Mouse (Mus musculus) liver, embryonic 12.5 days (tissue): ENCODE data around the gene Tmem60. TPM values are rescaled to one million over a fixed set of nuclear protein-coding genes. Genes with fewer than 3 reads are reported as not detected.

ENCODE experiments used
- ATAC-seq: fragments of 200-750 bp; cut with Nextera tagmentation; 2 replicates; pipeline ENCODE4 v1.8.0; 2017; ENCODE audit warnings: moderate number of reproducible peaks, mild to moderate bottlenecking, moderate library complexity
- H3K27ac ChIP-seq: fragments of 300-500 bp; sonication (generic); 2 replicates; pipeline ENCODE4 v1.5.1; 2016; ENCODE audit warnings: mild to moderate bottlenecking
- H3K27me3 ChIP-seq: fragments of 300-500 bp; sonication (generic); replicated peaks from 2 replicates; pipeline ENCODE4 v1.6.1; 2016; ENCODE audit warnings: mild to moderate bottlenecking, moderate library complexity
- H3K36me3 ChIP-seq: fragments of 300-500 bp; sonication (generic); 2 replicates; pipeline ENCODE4 v1.6.1; 2016; ENCODE audit warnings: mild to moderate bottlenecking, moderate library complexity
- H3K4me1 ChIP-seq: fragments of 300-500 bp; sonication (generic); 2 replicates; pipeline ENCODE4 v1.6.1; 2016
- H3K4me2 ChIP-seq: fragments of 300-500 bp; sonication (generic); 2 replicates; pipeline ENCODE4 v1.6.1; 2016; ENCODE audit warnings: mild to moderate bottlenecking, moderate library complexity
- H3K4me3 ChIP-seq: fragments of 300-500 bp; sonication (generic); 2 replicates; pipeline ENCODE4 v1.5.1; 2016; ENCODE audit warnings: mild to moderate bottlenecking, moderate library complexity
- H3K9ac ChIP-seq: fragments of 300-500 bp; sonication (generic); 2 replicates; pipeline ENCODE4 v1.6.1; 2016; ENCODE audit warnings: mild to moderate bottlenecking, moderate library complexity
- H3K9me3 ChIP-seq: fragments of 300-500 bp; sonication (generic); replicated peaks from 2 replicates; pipeline ENCODE4 v1.6.1; 2016; ENCODE audit warnings: mild to moderate bottlenecking, moderate library complexity
- WGBS: fragments of 180-500 bp; shearing (Covaris S2); methylation state at CpG from one replicate; pipeline ENCODE4 v1.1.7; 2016; ENCODE audit not compliant: insufficient replicate concordance; 5-methylcytosine and 5-hydroxymethylcytosine counted together
- polyA plus RNA-seq: library from polyadenylated mRNA; unstranded; fragments of >200 nt; fragmentation: Nextera tagmentation; extraction: Ambion mirVana; gene quantifications from 2 replicates; pipeline ENCODE4 v1.2.1, GENCODE M21; 2016

Tmem60 gene
- polyA plus RNA-seq, 1 experiment from 2014 or later: 38.2 TPM

DNA sequence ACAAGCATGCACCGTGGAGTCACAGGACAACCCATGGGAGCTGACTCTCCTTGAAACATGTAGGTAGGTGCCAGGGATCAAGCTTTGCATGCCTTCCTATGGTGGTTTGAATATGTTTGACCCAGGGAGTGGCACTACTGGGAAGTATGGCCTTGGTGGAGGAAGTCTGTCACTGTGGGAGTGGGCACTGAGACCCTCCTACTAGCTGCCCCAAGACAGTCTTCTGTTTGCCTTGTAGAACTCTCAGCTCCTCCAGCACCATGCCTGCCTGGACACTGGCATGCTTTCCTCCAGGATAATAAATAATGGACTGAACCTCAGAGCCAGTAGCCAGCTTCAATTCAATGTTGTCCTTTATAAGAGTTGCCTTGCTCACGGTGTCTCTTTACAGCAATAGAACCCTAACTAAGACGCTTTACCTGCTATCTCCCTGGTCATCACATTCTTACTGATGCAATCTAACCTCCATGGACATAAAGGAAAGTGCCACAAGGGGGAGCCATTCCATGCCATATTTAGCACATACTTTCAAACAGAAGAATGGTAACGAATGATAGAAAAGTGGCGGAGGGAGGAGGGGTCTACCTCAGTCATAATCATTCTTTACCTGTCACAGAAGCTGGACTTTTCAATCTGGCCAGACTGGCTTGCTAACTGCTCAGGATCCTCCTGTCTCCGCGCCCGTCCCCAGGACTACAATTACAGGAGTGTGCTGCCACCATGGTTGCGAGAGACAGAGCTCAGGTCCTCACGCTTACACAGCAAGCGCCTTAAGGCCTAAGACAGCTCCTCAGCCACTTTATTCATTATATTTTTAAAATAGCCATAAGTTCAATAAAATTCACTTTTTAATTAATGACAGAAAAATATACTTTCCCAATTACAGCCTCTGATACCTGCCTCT lies 31.6 kb downstream of the Tmem60 start:
- peak; percentile 42; the same call in 1 of the 2 replicates for ATAC-seq
- peaks cover 17% of the 10 kb centered on the region; the same call in 1 of the 2 replicates for H3K36me3 ChIP-seq
- no peak overlapping the region for H3K27ac ChIP-seq
- no peak overlapping the region for H3K4me3 ChIP-seq
- H3K9ac ChIP-seq: no peak overlapping the region
- no peaks in the 10 kb centered on the region for H3K9me3 ChIP-seq
- no peak overlapping the region for H3K4me2 ChIP-seq
- H3K4me1 ChIP-seq: peaks cover 8% of the 10 kb centered on the region
- H3K27me3 ChIP-seq: no peaks in the 10 kb centered on the region
- 79% methylated on average over 11 of the region's 11 CpGs for WGBS

DNA sequence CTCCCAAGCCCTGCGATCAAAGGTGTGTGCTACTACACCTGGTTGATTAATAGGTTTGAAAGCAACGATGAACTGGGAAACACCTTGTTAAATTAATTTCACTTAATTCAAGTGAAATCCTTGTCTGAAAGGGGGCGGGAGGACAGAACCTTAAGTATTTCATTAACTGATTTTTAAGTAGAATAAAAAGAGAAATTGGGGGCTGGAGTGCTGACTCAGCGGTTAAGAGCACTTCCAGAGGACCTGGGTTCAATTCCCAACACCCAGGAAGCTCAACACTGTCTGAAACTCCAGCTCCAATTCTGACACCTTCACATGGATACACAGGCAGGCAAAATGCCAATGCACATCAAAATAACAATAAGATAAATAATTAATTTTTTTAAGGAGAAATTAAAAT lies 37.0 kb downstream of the Tmem60 start:
- ATAC-seq: no peak
- no peaks in the 10 kb centered on the region for H3K9me3 ChIP-seq
- WGBS: 89% methylated on average over 4 of the region's 4 CpGs
- no peak overlapping the region for H3K4me3 ChIP-seq
- no peak overlapping the region for H3K27ac ChIP-seq
- H3K4me2 ChIP-seq: no peak overlapping the region
- H3K9ac ChIP-seq: no peak overlapping the region
- H3K4me1 ChIP-seq: no peaks in the 10 kb centered on the region; the same call in 1 of the 2 replicates
- peaks cover 33% of the 10 kb centered on the region for H3K36me3 ChIP-seq
- H3K27me3 ChIP-seq: no peaks in the 10 kb centered on the region

DNA sequence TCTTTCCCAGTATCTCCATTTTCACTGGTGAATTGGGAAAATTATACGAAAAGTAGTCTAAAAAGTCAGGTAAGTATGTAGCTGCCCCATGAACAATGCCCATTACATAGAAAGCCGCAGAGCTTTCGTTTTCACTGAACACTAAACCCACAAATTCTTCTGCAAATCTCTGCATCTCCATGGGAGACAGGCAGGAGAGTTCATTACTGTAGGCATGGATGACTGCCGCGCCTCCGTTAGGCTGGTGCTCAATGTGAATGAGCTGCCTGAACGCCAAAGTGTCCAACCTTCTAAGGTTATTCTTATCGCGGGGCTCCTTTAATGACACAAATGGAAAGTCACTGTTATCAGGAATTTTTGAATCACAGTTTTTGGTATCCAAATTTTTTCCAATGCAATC lies 37.6 kb downstream of the Tmem60 start:
- Histone ChIP-seq H3K9me3 (no peaks in the 10 kb centered on the region), H3K4me3 (no peak overlapping the region), H3K27me3 (no peaks in the 10 kb centered on the region), H3K9ac (no peak overlapping the region), H3K27ac (no peak overlapping the region), H3K4me1 (no peaks in the 10 kb centered on the region; the same call in 1 of the 2 replicates), H3K4me2 (no peak overlapping the region), H3K36me3 (peaks cover 31% of the 10 kb centered on the region)
- WGBS: 91% methylated on average over 9 of the region's 9 CpGs
- no peak for ATAC-seq

DNA sequence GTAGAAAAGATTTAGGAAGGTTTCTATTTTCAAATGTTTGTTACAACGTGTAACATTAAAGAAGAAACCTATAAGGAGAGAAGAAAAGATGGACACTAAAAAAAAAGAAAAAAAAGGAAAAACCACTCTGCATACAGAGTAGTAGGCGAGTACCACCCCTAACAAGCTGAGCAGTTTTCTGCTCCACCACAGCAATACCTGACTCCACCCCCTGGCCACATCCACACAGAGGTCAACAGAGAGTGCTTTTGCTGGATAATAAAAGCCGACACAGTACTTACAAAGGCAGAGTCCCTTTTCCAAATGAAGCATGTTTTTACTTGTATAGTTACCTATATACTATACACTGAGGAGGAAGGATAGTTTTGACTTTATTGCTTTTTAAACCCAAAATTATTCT lies 42.6 kb downstream of the Tmem60 start:
- Histone ChIP-seq H3K36me3 (peaks cover 15% of the 10 kb centered on the region), H3K4me3 (no peak overlapping the region), H3K9me3 (no peaks in the 10 kb centered on the region), H3K4me1 (peaks cover 7% of the 10 kb centered on the region), H3K27ac (no peak overlapping the region), H3K9ac (no peak overlapping the region), H3K27me3 (no peaks in the 10 kb centered on the region), H3K4me2 (no peak overlapping the region)
- WGBS: 64% methylated on average over 3 of the region's 3 CpGs
- ATAC-seq: peak; percentile 58; the same call in 1 of the 2 replicates

GRCm38 (mm10) chr5:20925451-20925850 lies 43.5 kb downstream of the Tmem60 start:
- no peak for ATAC-seq
- H3K4me2 ChIP-seq: no peak overlapping the region
- H3K27me3 ChIP-seq: no peaks in the 10 kb centered on the region
- H3K36me3 ChIP-seq: peaks cover 12% of the 10 kb centered on the region
- WGBS: 69% methylated on average over 3 of the region's 3 CpGs
- no peak overlapping the region for H3K4me3 ChIP-seq
- H3K9ac ChIP-seq: no peak overlapping the region
- no peak overlapping the region for H3K27ac ChIP-seq
- H3K9me3 ChIP-seq: no peaks in the 10 kb centered on the region
- peaks cover 15% of the 10 kb centered on the region for H3K4me1 ChIP-seq

- no peaks in the 10 kb centered on the region for H3K27me3 ChIP-seq
- H3K4me3 ChIP-seq: no peak overlapping the region
- ATAC-seq: no peak
- peaks cover 2% of the 10 kb centered on the region; the same call in 1 of the 2 replicates for H3K36me3 ChIP-seq
- H3K27ac ChIP-seq: no peak overlapping the region
- peaks cover 49% of the 10 kb centered on the region for H3K4me1 ChIP-seq
- H3K4me2 ChIP-seq: no peak overlapping the region
- WGBS: 71% methylated on average over 6 of the region's 6 CpGs
- no peaks in the 10 kb centered on the region for H3K9me3 ChIP-seq
- no peak overlapping the region for H3K9ac ChIP-seq
Measured at GRCm38 (mm10) chr5:20929669-20930151, 47.7 kb downstream of the Tmem60 start.

DNA sequence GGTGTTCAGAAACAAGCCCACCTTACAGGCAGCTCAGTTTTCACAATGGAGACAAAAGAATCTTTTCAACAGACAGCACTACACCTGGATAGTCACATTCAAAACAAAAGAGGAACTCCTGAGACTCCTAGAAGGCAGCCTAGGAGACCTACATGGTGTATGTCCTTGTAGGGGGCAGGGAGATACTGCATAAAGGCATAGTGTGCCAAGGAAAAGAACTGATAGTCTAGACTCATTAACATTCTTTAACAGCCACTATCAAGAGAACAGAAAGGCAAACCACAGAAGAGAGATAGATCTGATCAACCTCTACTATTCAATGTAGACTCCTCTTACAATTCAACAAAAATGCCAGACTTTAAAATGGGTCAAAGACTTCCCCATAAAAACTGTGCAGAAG lies 48.4 kb downstream of the Tmem60 start:
- Histone ChIP-seq H3K9ac (no peak overlapping the region), H3K4me3 (no peak overlapping the region), H3K36me3 (peaks cover 2% of the 10 kb centered on the region; the same call in 1 of the 2 replicates), H3K27me3 (no peaks in the 10 kb centered on the region), H3K27ac (peak overlapping the region; percentile 46; the same call in 1 of the 2 replicates), H3K4me2 (peak overlapping the region; percentile 40; the same call in 1 of the 2 replicates), H3K9me3 (no peaks in the 10 kb centered on the region), H3K4me1 (peaks cover 56% of the 10 kb centered on the region)
- ATAC-seq: peak; percentile 53

DNA sequence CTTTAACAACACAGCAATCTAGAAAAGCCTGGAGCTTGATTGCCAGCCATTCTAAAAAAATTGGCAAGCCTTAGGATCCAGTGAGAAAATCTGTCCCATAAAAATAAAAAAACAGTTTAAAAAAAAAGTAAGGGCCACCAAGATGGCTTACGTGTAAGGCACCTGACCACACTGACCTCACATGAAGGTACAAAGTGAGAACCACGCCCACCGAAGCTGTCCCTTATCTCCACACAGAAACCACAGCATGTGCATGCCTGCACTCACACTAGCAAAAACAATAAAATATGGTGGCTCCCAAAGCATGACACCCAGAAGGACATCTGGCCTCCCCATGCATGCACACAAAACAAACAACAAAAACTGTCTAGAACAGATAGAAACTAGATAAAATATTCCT lies 49.3 kb downstream of the Tmem60 start:
- WGBS: 14% methylated on average over 3 of the region's 3 CpGs
- H3K9me3 ChIP-seq: no peaks in the 10 kb centered on the region
- peaks cover 2% of the 10 kb centered on the region for H3K36me3 ChIP-seq
- peak; percentile 77 for ATAC-seq
- H3K27ac ChIP-seq: peak overlapping the region; percentile 46; the same call in 1 of the 2 replicates
- H3K9ac ChIP-seq: no peak overlapping the region
- H3K27me3 ChIP-seq: no peaks in the 10 kb centered on the region
- H3K4me2 ChIP-seq: peak overlapping the region; percentile 40
- H3K4me3 ChIP-seq: no peak overlapping the region
- peaks cover 62% of the 10 kb centered on the region for H3K4me1 ChIP-seq

- Histone ChIP-seq H3K4me2 (no peak overlapping the region), H3K27ac (peak overlapping the region; percentile 67), H3K27me3 (no peaks in the 10 kb centered on the region), H3K36me3 (no peaks in the 10 kb centered on the region; the same call in 1 of the 2 replicates), H3K4me3 (no peak overlapping the region), H3K9ac (no peak overlapping the region), H3K4me1 (peaks cover 72% of the 10 kb centered on the region), H3K9me3 (no peaks in the 10 kb centered on the region)
- ATAC-seq: no peak
- WGBS: 41% methylated on average over 3 of the region's 3 CpGs
Measured at GRCm38 (mm10) chr5:20932585-20932984, 50.6 kb downstream of the Tmem60 start.

DNA sequence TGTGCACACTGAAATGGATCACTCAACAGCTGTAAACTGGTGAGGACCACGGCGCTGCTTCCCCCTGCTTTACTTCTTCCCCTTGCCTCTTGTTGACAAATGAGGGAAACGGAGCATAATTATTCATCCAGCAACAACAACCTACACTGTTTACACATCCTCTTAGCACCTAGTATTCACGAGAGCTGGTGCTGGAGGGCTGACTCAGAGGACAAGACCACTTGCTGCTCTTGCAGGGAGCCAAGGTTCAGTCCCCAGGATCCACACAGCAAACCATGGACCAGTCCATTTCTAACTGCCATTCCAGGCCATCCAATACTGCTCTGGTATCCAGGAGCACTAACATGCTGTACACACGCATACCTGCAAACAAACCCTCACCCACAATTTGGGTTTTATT lies 53.9 kb downstream of the Tmem60 start:
- WGBS: 55% methylated on average over 5 of the region's 5 CpGs
- H3K9ac ChIP-seq: no peak overlapping the region
- H3K9me3 ChIP-seq: no peaks in the 10 kb centered on the region
- no peaks in the 10 kb centered on the region for H3K27me3 ChIP-seq
- H3K4me1 ChIP-seq: peaks cover 88% of the 10 kb centered on the region
- no peak for ATAC-seq
- H3K36me3 ChIP-seq: peaks cover 6% of the 10 kb centered on the region
- peak overlapping the region; percentile 4; the same call in 1 of the 2 replicates for H3K27ac ChIP-seq
- H3K4me2 ChIP-seq: no peak overlapping the region
- no peak overlapping the region for H3K4me3 ChIP-seq
